Mouse (Mus musculus) kidney, postnatal 0 days (tissue): ENCODE data around the gene Rhebl1. TPM values are rescaled to one million over a fixed set of nuclear protein-coding genes. Genes with fewer than 3 reads are reported as not detected.
"Not testable (repeated sequence)": the region's sequence is repeated elsewhere in the genome, so short reads cannot be mapped to it uniquely, and the experiment has no call there.

Experiments
- ATAC-seq: fragments of 200-750 bp; cut with Nextera tagmentation; replicated peaks from 2 replicates; pipeline ENCODE4 v1.8.0; 2017; ENCODE audit warnings: low read depth, moderate number of reproducible peaks, moderate TSS enrichment, moderate library complexity; ENCODE audit not compliant: low FRiP score
- DNase-seq: peaks from one replicate; pipeline ENCODE4 v3.0.0-alpha.2; 2016; ENCODE audit warnings: low spot score
- H3K27ac ChIP-seq: fragments of 300-500 bp; sonication (generic); 2 replicates; pipeline ENCODE4 v1.5.1; 2014; ENCODE audit warnings: mild to moderate bottlenecking
- H3K27me3 ChIP-seq: fragments of 300-500 bp; sonication (generic); 2 replicates; pipeline ENCODE4 v1.6.1; 2014; ENCODE audit warnings: low read length, mixed read lengths; ENCODE audit not compliant: insufficient read depth
- H3K36me3 ChIP-seq: fragments of 300-500 bp; sonication (generic); 2 replicates; pipeline ENCODE4 v1.6.1; 2014; ENCODE audit warnings: low read length, mixed read lengths; ENCODE audit not compliant: insufficient read depth
- H3K4me1 ChIP-seq: fragments of 300-500 bp; sonication (generic); replicated peaks from 2 replicates; pipeline ENCODE4 v1.6.1; 2014; ENCODE audit warnings: antibody characterized with exemption, low read length, mixed read lengths; ENCODE audit not compliant: insufficient read depth
- H3K4me2 ChIP-seq: fragments of 300-500 bp; sonication (generic); 2 replicates; pipeline ENCODE4 v1.6.1; 2014; ENCODE audit warnings: mild to moderate bottlenecking, low read length, moderate library complexity, mixed read lengths
- H3K4me3 ChIP-seq: fragments of 300-500 bp; sonication (generic); replicated peaks from 2 replicates; pipeline ENCODE4 v1.5.1; 2014; ENCODE audit warnings: low read depth, low read length
- H3K9ac ChIP-seq: fragments of 300-500 bp; sonication (generic); 2 replicates; pipeline ENCODE4 v1.6.1; 2014; ENCODE audit warnings: low read depth, low read length
- H3K9me3 ChIP-seq: fragments of 300-500 bp; sonication (generic); replicated peaks from 2 replicates; pipeline ENCODE4 v1.6.1; 2016; ENCODE audit warnings: low read length, inconsistent platforms, mixed read lengths
- CTCF ChIP-seq: IDR thresholded peaks from 2 replicates; pipeline ENCODE4 v1.5.1; 2016; ENCODE audit warnings: antibody characterized with exemption, low read depth, mild to moderate bottlenecking, moderate library complexity
- WGBS: fragments of 180-500 bp; shearing (Covaris S2); extraction: QIAGEN DNeasy Blood & Tissue Kit; methylation state at CpG from one replicate; pipeline ENCODE4 v1.1.7; 2014; 5-methylcytosine and 5-hydroxymethylcytosine counted together
- polyA plus RNA-seq: library from polyadenylated mRNA; unstranded; fragments of >200 nt; fragmentation: Nextera tagmentation; extraction: Ambion mirVana; gene quantifications from 2 replicates; pipeline ENCODE4 v1.2.1, GENCODE M21; 2015

Rhebl1 gene
- polyA plus RNA-seq, 1 experiment from 2014 or later = 15.4 TPM

DNA sequence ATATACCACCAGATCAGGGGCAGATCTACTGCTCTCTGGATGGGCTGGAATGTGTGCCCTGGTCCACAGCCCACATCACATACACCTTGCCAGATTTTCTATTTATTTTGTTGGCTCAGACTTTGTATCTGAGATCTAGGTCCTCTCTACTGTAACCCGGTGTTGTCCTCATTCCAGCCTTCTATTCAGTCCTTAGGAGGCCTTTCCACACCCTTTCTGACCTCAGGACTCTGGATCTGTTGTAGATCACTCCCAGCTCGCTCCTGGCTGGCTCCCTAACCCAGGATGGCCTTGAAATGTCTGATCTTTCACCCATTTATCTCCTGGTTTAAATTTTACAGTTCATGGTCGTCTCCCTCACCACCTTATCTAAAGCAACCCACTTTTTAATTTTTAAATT is 30.3 kb upstream of the Rhebl1 start:
- 80% methylated on average over 3 of the region's 3 CpGs for WGBS
- Histone ChIP-seq H3K4me3 (no peak overlapping the region), H3K4me1 (peaks cover 5% of the 10 kb centered on the region; the same call in 1 of the 2 replicates), H3K36me3 (no peaks in the 10 kb centered on the region), H3K27me3 (no peaks in the 10 kb centered on the region), H3K4me2 (no peak overlapping the region), H3K9me3 (no peaks in the 10 kb centered on the region), H3K27ac (no peak overlapping the region), H3K9ac (no peak overlapping the region)
- DNase-seq = no peak
- ATAC-seq = no peak
- TF ChIP-seq CTCF = no peak

DNA sequence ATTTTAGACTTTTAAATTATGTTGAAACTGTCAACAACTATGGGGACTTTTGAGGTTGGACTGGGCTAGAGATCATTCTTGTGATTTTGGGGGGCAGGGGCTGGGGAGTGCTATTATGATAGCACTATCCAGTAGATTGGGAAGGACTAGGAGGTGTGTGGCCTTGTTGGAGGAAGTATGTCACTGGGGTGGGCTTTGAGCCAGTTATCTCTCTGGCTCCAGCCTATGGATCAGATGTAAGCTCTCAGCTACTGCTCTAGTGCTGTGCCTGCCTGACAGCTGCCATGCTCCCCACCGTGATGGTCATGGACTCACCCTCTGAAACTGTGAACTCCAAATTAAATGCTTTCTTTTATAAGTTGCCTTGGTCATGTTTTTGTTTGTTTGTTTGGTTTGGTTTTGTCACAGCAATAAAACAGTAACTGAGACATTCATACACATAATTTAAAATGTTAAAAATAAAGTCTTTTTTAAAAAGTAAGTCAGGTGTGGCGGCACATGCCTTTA is 28.7 kb upstream of the Rhebl1 start:
- ATAC-seq (no peak), DNase-seq (no peak)
- no peaks in the 10 kb centered on the region for H3K4me1 ChIP-seq
- 86% methylated on average over 2 of the region's 2 CpGs for WGBS
- no peak overlapping the region for H3K9ac ChIP-seq
- H3K4me2 ChIP-seq = no peak overlapping the region
- H3K36me3 ChIP-seq = no peaks in the 10 kb centered on the region
- no peak overlapping the region for H3K4me3 ChIP-seq
- no peaks in the 10 kb centered on the region for H3K27me3 ChIP-seq
- no peak for TF ChIP-seq CTCF
- H3K27ac ChIP-seq = no peak overlapping the region
- H3K9me3 ChIP-seq = no peaks in the 10 kb centered on the region

DNA sequence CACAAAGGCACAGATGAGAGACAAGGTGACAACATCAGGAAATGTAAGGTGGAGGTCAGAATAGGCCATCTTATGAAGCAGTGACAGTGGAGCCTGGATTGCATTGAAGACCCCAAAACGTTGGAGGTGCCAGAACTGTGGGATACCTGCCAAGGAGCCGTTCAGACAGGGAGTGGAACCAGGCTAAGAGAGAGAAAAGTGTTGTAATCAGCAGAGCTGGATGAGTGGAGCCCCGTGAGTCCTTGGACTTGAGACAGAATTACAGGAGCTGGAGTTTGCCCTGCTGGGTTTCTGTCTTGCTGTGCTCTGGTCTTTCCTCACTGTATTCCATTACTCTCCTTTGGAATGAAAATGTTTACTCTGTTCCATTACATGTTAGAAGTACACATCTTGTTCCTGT is 28.2 kb upstream of the Rhebl1 start:
- Histone ChIP-seq H3K9ac (no peak overlapping the region), H3K4me2 (no peak overlapping the region), H3K9me3 (no peaks in the 10 kb centered on the region), H3K4me1 (no peaks in the 10 kb centered on the region), H3K27ac (no peak overlapping the region), H3K36me3 (no peaks in the 10 kb centered on the region), H3K27me3 (no peaks in the 10 kb centered on the region), H3K4me3 (no peak overlapping the region)
- TF ChIP-seq CTCF = no peak
- 44% methylated on average over 3 of the region's 3 CpGs for WGBS
- DNase-seq (no peak), ATAC-seq (no peak)

DNA sequence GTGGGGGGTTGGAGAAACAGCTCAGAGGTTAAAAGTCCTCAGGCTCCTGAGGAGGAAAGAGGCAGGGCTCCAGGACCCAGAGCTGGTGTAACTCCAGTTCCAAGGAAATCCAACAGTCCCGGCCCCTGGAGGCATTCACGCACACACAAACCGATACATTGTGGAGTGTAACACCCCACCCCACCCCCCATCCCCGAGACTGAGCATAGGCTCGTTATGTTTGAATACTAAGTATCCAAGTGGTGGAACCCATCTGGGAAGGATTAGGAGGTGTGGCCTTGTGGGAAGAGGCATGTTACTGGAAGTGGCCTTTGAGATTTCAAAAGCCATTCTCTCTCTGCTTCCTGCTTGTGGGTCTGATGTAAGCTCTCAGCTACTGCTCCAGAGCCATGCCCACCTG is 27.2 kb upstream of the Rhebl1 start:
- no peak for DNase-seq
- Histone ChIP-seq H3K4me2 (no peak overlapping the region), H3K4me1 (peaks cover under 1% of the 10 kb centered on the region; the same call in 1 of the 2 replicates), H3K27ac (no peak overlapping the region), H3K4me3 (no peak overlapping the region), H3K27me3 (no peaks in the 10 kb centered on the region), H3K36me3 (no peaks in the 10 kb centered on the region), H3K9me3 (no peaks in the 10 kb centered on the region), H3K9ac (no peak overlapping the region)
- TF ChIP-seq CTCF = no peak
- 89% methylated on average over 5 of the region's 5 CpGs for WGBS
- no peak for ATAC-seq

DNA sequence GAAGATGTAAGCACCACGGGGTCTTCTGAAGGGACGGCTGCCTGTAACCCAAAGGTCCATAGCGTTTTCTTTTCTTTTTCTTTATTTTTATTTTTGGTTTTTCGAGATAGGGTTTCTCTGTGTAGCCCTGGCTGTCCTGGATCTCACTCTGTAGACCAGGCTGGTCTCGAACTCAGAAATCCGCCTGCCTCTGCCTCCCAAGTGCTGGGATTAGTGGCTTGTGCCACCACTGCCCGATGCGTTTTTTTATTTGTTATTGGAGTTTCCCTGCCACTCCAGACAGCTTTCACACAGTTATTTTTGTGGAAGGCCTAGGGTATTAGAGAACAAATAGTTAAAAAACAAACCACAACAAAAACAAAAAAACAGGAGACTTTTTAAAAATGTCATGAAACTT is 24.2 kb upstream of the Rhebl1 start:
- not testable (repeated sequence) for H3K4me1 ChIP-seq, H3K27me3 ChIP-seq, ATAC-seq, H3K36me3 ChIP-seq, H3K9me3 ChIP-seq, DNase-seq
- H3K9ac ChIP-seq = peak overlapping the region; percentile 33; the same call in 1 of the 2 replicates
- H3K4me2 ChIP-seq = peak overlapping the region; percentile 73
- H3K27ac ChIP-seq = peak overlapping the region; percentile 65
- 22% methylated on average over 8 of the region's 8 CpGs for WGBS
- H3K4me3 ChIP-seq = peak overlapping the region; percentile 88

DNA sequence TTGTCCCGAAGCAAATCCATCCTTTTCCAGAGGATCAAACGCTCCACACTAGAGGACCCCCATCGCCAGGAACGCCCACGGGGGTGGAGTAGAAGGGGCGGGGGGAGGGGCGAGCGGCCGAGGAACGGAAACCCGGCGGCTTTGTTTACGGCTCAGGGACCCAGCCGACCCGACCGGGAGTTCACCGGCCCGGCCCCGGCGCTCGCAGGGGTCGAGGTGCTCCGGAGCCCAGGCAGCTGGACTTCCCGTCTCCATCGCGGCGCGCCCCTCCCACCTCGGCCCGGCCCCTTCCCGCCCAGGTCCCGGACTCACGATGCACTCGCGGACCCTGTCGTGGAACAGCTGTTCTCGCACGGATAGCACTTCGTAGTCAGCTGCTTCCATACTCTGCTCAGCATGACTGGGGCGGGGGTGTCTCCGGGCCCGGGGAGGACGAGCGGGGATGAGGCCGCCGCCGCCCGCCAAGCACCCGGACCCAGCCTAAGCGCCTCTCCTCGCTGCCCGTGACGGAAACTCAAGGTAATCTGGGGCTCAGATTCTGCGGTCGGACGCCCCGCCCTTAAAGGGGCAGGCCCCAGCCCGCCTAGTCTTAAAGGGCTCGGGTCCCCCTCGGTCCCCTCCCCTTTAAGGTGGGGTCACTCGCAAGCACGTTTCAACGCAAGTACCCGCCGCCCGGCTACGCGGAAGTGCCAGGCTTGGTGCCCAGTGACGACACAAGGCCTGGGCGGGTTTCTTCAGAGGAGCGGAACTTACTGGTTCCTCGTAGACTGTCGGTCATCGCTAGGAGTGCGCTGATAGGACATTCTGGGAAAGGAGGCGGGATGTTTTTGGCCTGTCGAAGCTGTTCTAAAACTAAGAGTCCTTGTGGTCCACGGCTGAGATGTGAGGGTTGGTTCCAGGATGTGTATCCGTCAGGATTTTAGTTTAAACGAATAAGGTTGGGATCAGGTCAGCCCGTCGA is 23.5 kb upstream of the Rhebl1 start, which contains the start of gene Lmbr1l:
Gene Lmbr1l, minus strand, starts transcription at position 694 of the 961 bp plus-strand sequence.
- no peak for TF ChIP-seq CTCF
- WGBS = under 1% methylated on average over 82 of the region's 82 CpGs
- peak; percentile 99 for DNase-seq
- ATAC-seq = peak; percentile 98
- Histone ChIP-seq H3K27ac (peak within 1 kb of the TSS; percentile 97), H3K9ac (peak within 1 kb of the TSS; percentile 88), H3K4me1 (peaks cover 8% of the 10 kb centered on the region; the same call in 1 of the 2 replicates), H3K4me2 (peak within 1 kb of the TSS; percentile 73), H3K36me3 (peaks cover 10% of the 10 kb centered on the region; the same call in 1 of the 2 replicates), H3K4me3 (peak within 1 kb of the TSS; percentile 88), H3K27me3 (no peaks in the 10 kb centered on the region), H3K9me3 (no peaks in the 10 kb centered on the region)
